15 mouse cellular contexts compared by ENCODE assay signal in genomic region chr11:79118918-79119377, GRCm38 (mm10). TPM values are rescaled to one million over a fixed set of nuclear protein-coding genes. Genes with fewer than 3 reads are reported as not detected.
DNase-seq lines count a peak whose midpoint lies in the region; ATAC-seq and TF ChIP-seq lines count a peak whose summit lies in the region.
"Had no signal": no experiment of that assay in that cellular context is flagged by ENCODE, and none has a peak within 500 bp of the region (broad histone marks: within the 10 kb centered on the region; RNA-seq: fewer than 3 reads in every experiment).

No protein-coding gene starts in this region.

- no peak for DNase-seq in heart, embryonic 10.5 days (ENCODE audit: low spot score)
- no peak for DNase-seq in spleen, adult 2 months (ENCODE audit: low read depth in 1 of 2, low spot score in 2 of 2)
- DNase-seq in spleen, adult 12 weeks (ENCODE audit: low spot score), result no peak
- no peak for DNase-seq in cerebellum, postnatal 25 days
- DNase-seq in right cerebral cortex, postnatal 10 days (ENCODE audit: low spot score in 2 of 2), result no peak
- DNase-seq: heart, postnatal 14 days; kidney, postnatal 14 days; thymus, postnatal 25 days had no signal

- H3K36me3 ChIP-seq in heart, embryonic 10.5 days, result no peaks in the 10 kb centered on the region
- no peaks in the 10 kb centered on the region for H3K36me3 ChIP-seq in heart, embryonic 11.5 days (ENCODE audit: control insufficient read depth, insufficient read depth, low read length)
- H3K36me3 ChIP-seq in spleen, adult 2 months (ENCODE audit: control insufficient read depth, insufficient read depth, low read length), result no peaks in the 10 kb centered on the region
- peaks cover 4% of the 10 kb centered on the region; the same call in 1 of the 2 replicates for H3K36me3 ChIP-seq in small intestine, adult 2 months (ENCODE audit: control insufficient read depth, insufficient read depth, low read length)

- WGBS in heart, embryonic 10.5 days, result 81% methylated on average over 5 of the region's 5 CpGs
- WGBS in heart, embryonic 11.5 days (ENCODE audit: insufficient replicate concordance), result 72% methylated on average over 5 of the region's 5 CpGs
- WGBS in spleen, adult 2 months, result 29% methylated on average over 5 of the region's 5 CpGs
- 69% methylated on average over 5 of the region's 5 CpGs for WGBS in small intestine, adult 2 months

- no peak for TF ChIP-seq POLR2A in spleen, adult 2 months (IDR thresholded peaks at IDR 0.05; ENCODE audit: low read depth, low read length)
- no peak for TF ChIP-seq POLR2A in small intestine, adult 2 months (IDR thresholded peaks at IDR 0.05; ENCODE audit: low read depth, low read length)

- no peak for TF ChIP-seq CTCF in spleen, adult 2 months (IDR thresholded peaks at IDR 0.05; ENCODE audit: extremely low read depth, insufficient read depth, insufficient read length, insufficient replicate concordance)
- no peak for TF ChIP-seq CTCF in small intestine, adult 2 months (IDR thresholded peaks at IDR 0.05; ENCODE audit: extremely low read depth, insufficient read length, insufficient replicate concordance, low read depth, low read length)

- peaks cover 81% of the 10 kb centered on the region for H3K4me1 ChIP-seq in heart, embryonic 10.5 days
- peaks cover 29% of the 10 kb centered on the region for H3K4me1 ChIP-seq in heart, embryonic 11.5 days (ENCODE audit: control insufficient read depth, insufficient read depth, low read length)
- H3K4me1 ChIP-seq in spleen, adult 2 months (ENCODE audit: control insufficient read depth, insufficient read depth, insufficient read length), result peaks cover 27% of the 10 kb centered on the region; the same call in 1 of the 2 replicates
- peaks cover 50% of the 10 kb centered on the region for H3K4me1 ChIP-seq in small intestine, adult 2 months (ENCODE audit: control insufficient read depth, insufficient read depth, insufficient read length, low read length)

- H3K9me3 ChIP-seq in heart, embryonic 10.5 days, result no peaks in the 10 kb centered on the region
- no peaks in the 10 kb centered on the region for H3K9me3 ChIP-seq in heart, embryonic 11.5 days (replicated peaks; ENCODE audit: control insufficient read depth, low read length)

- H3K27me3 ChIP-seq in heart, embryonic 10.5 days (ENCODE audit: insufficient read depth, poor library complexity, severe bottlenecking), result no peaks in the 10 kb centered on the region
- no peaks in the 10 kb centered on the region for H3K27me3 ChIP-seq in heart, embryonic 11.5 days (ENCODE audit: control insufficient read depth, insufficient read depth, low read length)
- no peaks in the 10 kb centered on the region for H3K27me3 ChIP-seq in spleen, adult 2 months (ENCODE audit: control insufficient read depth, insufficient read depth, low read length)
- no peaks in the 10 kb centered on the region for H3K27me3 ChIP-seq in small intestine, adult 2 months (ENCODE audit: control insufficient read depth, insufficient read depth, low read length)
- H3K27me3 ChIP-seq: Patski had no signal

- no peak overlapping the region for H3K9ac ChIP-seq in heart, embryonic 11.5 days (ENCODE audit: low read depth, low read length)
- H3K9ac ChIP-seq: liver, embryonic 14.5 days had no signal

- no peak for ATAC-seq in heart, embryonic 11.5 days (replicated peaks; ENCODE audit: insufficient number of reproducible peaks, low FRiP score, low TSS enrichment)
- peak; percentile 77 to 84 for ATAC-seq in hematopoietic stem cell, adult 5-6 weeks (replicated peaks in 1 of 2; ENCODE audit: insufficient read depth in 1 of 2, low FRiP score in 2 of 2, low TSS enrichment in 1 of 2, low read depth in 1 of 2, poor library complexity in 2 of 2, severe bottlenecking in 2 of 2)
- ATAC-seq: Patski had no signal

- no peak overlapping the region for H3K4me3 ChIP-seq in heart, embryonic 10.5 days
- no peak overlapping the region for H3K4me3 ChIP-seq in heart, embryonic 11.5 days (ENCODE audit: low read depth, low read length)
- no peak overlapping the region for H3K4me3 ChIP-seq in spleen, adult 2 months (ENCODE audit: extremely low read depth, insufficient read depth, insufficient read length)
- no peak overlapping the region; the same call in 1 of the 2 replicates for H3K4me3 ChIP-seq in small intestine, adult 2 months (ENCODE audit: low read depth, low read length)
- H3K4me3 ChIP-seq: left cerebral cortex, adult 2 months had no signal

- no peak overlapping the region for H3K4me2 ChIP-seq in heart, embryonic 11.5 days
- H3K4me2 ChIP-seq: midbrain, embryonic 11.5 days had no signal

- peak overlapping the region; percentile 9; the same call in 1 of the 2 replicates for H3K27ac ChIP-seq in heart, embryonic 10.5 days
- no peak overlapping the region for H3K27ac ChIP-seq in heart, embryonic 11.5 days (ENCODE audit: low read depth, low read length)
- H3K27ac ChIP-seq in spleen, adult 2 months (ENCODE audit: insufficient read depth, low read length), result peak overlapping the region; percentile 48; the same call in 1 of the 2 replicates
- peak overlapping the region; percentile 25; the same call in 1 of the 2 replicates for H3K27ac ChIP-seq in small intestine, adult 2 months (ENCODE audit: insufficient read depth, low read depth, low read length)
- H3K27ac ChIP-seq: left cerebral cortex, adult 2 months; liver, embryonic 14.5 days had no signal

RNA-seq across cellular contexts. Expression of gene Ksr1, which starts 27.3 kb away (rescaled TPM):
- polyA plus RNA-seq in heart, embryonic 10.5 days (2016; fragmentation: Nextera tagmentation; extraction: Ambion mirVana), result 1.9 and 3.3 TPM in 2 replicates
- 4.4 and 4.6 TPM in 2 replicates for polyA plus RNA-seq in heart, embryonic 11.5 days (2014; fragmentation: Nextera tagmentation; extraction: Ambion mirVana)
- polyA plus RNA-seq in spleen, adult 2 months (2012; rRNA removed), result 14.5 and 25.0 TPM in 2 replicates
- total RNA-seq in hematopoietic stem cell, adult 5-6 weeks (2017), result 10.3 and 15.1 TPM in 2 replicates
- 43.9 and 106 TPM in 2 replicates for polyA plus RNA-seq in small intestine, adult 2 months (2012; rRNA removed)
